Mouse (Mus musculus): ENCODE data around the gene Iqcg.
"Not testable (repeated sequence)": the region's sequence is repeated elsewhere in the genome, so short reads cannot be mapped to it uniquely, and the experiment has no call there.

The Iqcg gene

GRCm38 (mm10) chr16:33056095-33056785 is at the start of gene Iqcg, which contains the start of gene Rpl35a:
Iqcg (minus strand) TSS chr16:33056218.
Rpl35a (plus strand) TSS chr16:33056453.
- DNase-seq, result peak; percentile 87 to 89

DNA sequence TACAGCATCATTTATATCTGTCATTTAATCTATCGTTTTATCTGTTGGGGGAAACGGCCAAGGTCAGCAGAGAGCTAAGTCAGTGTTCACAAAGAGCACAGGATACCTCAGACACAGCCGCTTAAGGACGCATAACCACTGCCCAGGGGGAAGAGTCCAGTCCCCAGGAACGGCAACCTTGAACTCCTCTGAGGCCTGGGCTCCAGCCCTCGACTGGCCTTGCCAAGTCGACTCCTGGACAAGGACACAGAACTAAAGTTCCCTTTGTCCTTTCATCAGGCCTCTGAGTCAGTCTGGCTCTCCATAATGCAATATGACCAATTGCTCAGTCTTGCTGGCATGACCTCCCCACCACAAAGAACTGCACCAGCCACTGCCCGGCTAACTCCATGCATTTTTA is 29.6 kb upstream of the Iqcg start:
- no peak for DNase-seq

GRCm38 (mm10) chr16:33083996-33084395 is 28.0 kb upstream of the Iqcg start:
- DNase-seq, result no peak

GRCm38 (mm10) chr16:33082951-33083350 is 26.9 kb upstream of the Iqcg start:
- DNase-seq, result no peak

DNA sequence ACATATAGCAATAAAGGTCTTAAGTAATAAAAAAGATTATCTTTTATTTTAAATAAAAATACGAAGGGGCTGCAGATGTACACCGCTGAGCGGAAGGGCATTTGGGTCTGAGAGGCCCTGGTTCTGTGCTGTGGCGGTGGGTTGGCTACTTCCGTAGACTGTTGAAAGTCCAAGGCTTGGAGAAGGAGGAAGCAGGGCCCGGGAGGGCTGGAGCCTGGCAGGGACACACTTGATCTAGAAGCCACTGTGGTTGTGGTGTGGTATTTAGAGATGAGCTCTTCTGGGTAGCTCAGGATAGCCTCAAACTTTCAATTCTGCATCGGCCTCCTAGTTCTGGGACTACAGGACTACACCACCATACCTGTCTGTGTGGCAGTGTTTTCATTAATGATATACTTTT is 24.0 kb upstream of the Iqcg start:
- DNase-seq, result no peak

GRCm38 (mm10) chr16:33077069-33077627 is 21.1 kb upstream of the Iqcg start:
- DNase-seq, result no peak

DNA sequence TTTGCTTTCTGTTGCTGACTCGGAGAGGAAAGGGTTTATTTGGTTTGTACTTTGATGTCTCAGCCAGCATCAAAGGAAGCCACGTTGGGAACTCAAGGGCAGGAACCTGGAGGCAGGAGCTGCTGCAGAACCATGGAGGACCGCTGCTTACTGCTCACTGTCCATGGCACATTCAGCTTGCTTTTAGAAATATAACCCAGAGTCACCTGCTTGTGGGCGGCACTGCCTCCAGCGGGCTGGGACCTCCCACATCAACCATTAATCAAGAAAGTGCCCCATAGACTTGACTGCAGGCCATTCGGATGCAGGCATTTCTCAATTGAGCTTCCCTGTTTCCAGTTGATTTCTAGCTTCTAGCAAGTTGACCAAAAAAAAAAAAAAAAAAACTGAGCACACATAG is 20.1 kb upstream of the Iqcg start:
- no peak for DNase-seq

DNA sequence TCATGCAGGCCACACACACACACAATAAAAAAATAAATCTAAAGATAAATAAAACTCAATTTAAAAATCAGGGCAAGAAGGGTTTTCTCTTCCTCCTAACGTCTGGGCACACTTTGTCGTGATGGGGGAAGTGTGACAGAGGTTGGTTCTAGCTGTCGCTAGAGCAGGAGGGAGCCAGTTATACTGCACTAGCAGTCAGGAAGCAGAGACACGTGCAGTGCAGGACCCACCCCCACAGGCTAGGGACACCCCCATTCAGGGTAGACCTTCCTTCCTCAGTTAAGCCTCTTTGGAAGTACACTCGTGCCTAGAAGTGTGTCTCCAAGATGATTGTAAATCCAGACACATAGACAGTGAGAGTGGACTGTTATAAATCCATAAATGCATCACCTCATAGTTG is 18.9 kb upstream of the Iqcg start:
- DNase-seq, result peak in 1 of 2 experiments; percentile 22

DNA sequence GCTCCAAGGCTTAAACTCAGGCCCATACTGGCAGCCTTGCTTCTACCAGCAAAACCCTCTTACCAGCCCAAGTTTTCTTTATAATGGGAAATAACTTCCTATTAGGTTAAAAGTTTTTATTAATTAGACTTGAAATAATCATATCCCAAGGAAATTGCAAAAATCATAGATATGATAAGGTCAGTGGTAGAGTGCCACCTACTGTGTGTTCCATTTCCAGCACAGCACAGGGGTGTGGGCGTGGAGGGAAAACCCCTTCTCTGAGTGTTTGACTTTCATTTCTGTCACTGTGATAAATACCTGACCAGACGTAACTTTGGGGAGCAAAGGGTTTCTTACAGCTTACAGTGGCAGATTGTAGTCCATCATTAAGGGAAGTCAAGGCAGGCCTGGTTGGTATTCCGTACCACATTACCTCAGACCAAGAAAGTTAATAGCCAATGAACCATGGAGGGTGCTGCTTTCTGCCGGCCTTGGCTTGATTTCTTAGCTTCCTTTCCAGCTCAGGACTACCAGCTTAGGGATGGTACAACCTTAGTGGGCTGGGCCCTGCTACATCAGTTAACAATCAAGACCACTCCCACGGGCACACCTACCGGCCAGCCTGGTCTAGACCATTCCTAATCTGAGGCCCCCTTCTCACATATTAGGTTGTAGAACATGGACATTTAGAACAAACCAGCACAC is 17.0 kb upstream of the Iqcg start:
- peak in 1 of 2 experiments; percentile 8 for DNase-seq

DNA sequence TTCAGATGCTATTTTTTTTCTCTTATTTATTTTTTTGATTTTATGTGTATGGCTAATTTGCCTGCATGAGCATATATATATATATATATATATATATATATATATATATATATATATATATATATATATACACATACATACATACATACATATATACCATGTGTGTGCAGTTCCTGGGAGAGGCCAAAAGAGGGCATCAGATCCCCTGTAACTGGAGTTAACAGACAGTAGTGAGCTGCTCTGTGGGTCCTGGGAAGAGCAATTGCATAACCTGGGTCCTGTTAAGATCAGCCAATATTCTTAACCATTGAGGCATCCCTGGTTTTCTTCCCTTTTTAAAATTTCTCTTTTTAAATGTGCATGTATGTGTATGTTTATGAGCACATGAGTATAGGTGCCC is 14.9 kb upstream of the Iqcg start:
- no peak for DNase-seq

DNA sequence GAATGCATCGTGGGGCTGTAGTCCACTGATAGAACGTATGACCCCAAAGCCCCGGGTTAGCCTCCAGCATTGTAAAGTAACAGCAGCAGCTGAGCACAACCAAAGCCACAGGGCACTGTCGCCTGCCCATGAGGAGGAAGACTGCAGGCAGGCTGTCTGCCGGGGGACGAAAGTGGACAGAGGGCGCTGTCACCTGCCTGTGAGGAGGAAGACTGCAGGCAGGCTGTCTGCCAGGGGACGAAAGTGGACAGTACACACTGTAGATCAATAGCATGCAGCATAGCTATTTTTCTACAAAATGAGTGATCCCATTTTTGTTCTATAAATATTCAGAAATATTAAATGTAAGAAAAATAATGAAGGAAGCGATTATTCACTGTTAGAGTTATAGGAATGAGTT is 8.6 kb upstream of the Iqcg start:
- DNase-seq, result no peak

GRCm38 (mm10) chr16:33063267-33063666 is 7.2 kb upstream of the Iqcg start:
- no peak for DNase-seq

GRCm38 (mm10) chr16:33062682-33063131 is 6.7 kb upstream of the Iqcg start:
- peak in 1 of 2 experiments; percentile 50 for DNase-seq

DNA sequence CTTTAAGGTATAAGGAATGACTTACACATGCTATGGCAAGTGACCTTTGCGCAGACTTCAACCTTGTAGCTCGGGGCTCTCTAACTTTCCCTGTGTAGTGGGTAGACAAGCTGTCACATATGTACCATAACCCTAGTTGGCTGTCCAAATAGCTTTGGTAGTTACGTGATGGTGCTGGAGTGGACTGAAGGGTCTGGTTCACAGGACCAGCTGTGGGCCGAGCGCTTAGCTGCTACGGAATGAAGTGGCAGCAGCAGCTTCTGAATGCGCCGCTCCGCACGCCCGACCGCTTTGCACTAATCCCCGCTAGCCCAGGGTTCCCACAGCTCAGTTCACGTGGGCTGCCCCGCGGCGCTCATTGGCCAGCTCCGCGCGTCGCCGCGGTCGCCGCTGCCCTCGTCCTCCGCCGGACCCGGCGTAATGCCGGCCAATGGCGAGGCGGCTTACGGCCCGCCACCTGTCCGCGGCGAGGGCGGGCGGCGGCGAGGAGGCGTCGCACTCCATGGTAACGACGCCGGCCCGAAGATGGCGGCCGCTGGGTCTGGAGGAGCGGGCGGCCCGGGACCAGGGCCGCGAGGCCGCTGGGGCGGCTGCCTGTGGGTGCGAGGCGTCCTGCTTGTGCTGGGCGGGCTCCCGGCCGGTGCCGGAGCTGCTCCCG is 6.1 kb upstream of the Iqcg start, which contains the start of gene Lmln:
Lmln (plus strand) TSS at position 498 of the 658 bp plus-strand sequence.
- DNase-seq, result peak; percentile 62 to 68

DNA sequence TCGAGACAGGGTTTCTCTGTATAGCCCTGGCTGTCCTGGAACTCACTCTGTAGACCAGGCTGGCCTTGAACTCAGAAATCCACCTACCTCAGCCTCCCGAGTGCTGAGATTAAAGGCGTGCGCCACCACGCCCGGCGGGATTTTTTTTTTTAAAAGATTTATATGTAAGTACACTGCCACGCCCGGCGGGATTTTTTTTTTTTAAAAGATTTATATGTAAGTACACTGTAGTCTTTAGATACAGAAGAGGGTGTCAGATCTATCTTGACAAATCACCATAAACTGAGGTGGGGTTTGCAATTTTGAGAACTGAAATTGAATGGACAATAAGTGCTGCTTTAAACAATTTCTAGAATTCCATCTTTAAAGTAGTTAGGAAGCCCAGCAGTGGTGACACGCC is 5.4 kb upstream of the Iqcg start:
- no peak for DNase-seq

DNA sequence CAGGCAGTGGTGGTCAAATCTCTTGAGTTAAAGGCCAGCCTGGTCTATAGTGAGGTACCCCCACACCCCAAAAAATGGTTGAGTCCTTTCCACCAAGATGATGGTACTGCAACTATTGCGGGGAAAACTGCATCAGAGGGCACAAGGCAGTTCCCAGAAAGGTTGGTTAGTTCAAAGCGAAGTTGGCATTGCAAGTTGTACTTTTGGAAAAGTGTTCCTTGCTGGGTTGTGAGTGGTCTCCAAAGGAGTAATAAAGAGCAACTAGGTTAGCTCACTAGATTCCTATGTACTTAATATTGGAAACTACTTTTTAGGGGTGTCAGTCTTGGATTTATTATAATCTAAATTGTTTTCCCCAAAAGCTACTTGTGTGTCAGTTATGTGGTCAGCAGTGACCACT is 4.9 kb upstream of the Iqcg start:
- DNase-seq, result no peak

DNA sequence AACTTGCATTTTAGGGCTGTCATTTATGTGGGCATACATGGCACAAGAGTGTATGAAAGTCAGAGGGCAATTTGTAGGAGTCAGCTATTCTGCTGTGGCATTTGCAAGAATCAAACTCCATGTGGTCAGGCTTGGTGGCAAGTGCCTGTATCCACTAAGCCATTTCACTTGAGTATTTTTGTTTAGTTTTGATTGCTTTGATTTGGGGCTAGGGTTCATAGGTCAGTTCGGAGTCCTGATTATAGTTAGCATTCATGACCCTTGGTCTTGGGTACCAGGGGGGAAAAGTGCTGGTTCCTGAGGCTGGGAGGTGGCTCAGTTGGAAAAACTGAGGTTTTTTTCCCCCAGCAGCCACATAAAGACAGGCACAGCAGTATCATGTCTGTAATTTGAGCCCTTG is 3.5 kb upstream of the Iqcg start:
- no peak for DNase-seq

- not testable (repeated sequence) for DNase-seq
Observed at GRCm38 (mm10) chr16:33058656-33059055, 2.6 kb upstream of the Iqcg start.

DNA sequence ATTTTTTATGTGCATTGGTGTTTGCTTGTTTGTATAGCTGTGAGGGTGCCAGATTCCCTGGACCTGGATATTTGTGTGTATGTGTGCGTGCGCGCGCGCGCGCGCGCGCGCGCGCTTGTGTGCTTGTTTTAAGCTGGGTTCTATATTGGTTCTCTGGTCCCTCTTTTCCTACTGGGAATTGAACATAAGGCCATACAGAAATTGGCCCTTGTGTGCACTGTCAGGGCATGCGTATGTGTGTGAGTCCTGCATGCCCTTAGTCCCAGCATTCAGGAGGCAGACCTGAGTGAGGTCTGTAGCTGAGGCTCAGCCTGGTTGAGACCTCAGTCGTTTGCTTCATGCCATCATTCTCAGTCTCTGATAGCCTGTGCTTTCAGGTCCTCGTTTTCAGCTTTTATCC is 2.0 kb upstream of the Iqcg start:
- DNase-seq, result no peak

- DNase-seq, result no peak
Observed at GRCm38 (mm10) chr16:33056786-33057185, 768 bp upstream of the Iqcg start.

DNA sequence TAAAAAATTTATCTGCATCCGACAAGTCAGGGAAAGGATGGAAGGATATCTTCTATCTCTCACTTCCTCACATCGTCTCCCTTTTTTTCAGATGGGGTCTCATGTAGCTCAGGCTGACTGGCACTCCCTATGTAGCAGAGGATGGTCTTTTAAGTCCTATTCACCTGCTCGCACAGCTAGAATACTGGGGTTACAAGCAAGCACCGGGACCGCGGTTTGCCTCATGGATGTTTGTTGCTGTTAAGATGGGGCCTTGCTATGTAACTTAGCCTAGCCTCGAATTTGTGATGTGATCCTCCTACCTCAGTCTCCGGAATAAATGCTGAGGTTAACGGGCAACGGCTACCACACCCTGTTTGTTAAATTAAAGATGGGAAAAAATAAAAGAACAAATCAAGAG is 363 bp downstream of the Iqcg start:
- DNase-seq, result no peak

GRCm38 (mm10) chr16:33054927-33055326 is 1.1 kb downstream of the Iqcg start:
- not testable (repeated sequence) for DNase-seq

DNA sequence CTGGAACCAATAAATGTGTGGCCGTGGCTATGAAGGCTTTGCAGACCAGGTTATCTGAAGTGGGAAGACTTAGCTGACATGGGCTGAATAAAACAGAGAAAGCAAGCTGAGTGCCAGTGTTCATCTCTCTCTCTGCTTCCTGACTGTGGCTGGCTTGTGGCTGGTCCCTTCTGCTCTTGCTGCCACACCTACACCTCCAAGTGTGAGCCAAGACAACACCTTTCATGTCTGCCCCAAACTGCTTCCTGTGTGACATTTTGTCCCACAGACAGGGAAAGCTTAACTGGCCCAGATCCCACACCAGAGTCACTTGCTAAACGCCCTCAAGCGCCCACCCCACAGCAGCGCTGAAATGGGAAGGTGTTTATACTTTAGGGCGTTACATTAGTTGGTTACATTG is 2.9 kb downstream of the Iqcg start:
- DNase-seq, result no peak

Measured in thymus, postnatal 36 days (tissue).